Mouse (Mus musculus) cerebellum, adult (tissue): Measurements from ENCODE around the gene Tead3.

Experiments
- ATAC-seq: cut with Nextera tagmentation; 2 replicates; pipeline ENCODE4 v1.9.2; 2017; ENCODE audit warnings: mild to moderate bottlenecking, moderate library complexity, mixed read lengths; ENCODE audit not compliant: insufficient number of reproducible peaks, low FRiP score, low TSS enrichment

The Tead3 gene

DNA sequence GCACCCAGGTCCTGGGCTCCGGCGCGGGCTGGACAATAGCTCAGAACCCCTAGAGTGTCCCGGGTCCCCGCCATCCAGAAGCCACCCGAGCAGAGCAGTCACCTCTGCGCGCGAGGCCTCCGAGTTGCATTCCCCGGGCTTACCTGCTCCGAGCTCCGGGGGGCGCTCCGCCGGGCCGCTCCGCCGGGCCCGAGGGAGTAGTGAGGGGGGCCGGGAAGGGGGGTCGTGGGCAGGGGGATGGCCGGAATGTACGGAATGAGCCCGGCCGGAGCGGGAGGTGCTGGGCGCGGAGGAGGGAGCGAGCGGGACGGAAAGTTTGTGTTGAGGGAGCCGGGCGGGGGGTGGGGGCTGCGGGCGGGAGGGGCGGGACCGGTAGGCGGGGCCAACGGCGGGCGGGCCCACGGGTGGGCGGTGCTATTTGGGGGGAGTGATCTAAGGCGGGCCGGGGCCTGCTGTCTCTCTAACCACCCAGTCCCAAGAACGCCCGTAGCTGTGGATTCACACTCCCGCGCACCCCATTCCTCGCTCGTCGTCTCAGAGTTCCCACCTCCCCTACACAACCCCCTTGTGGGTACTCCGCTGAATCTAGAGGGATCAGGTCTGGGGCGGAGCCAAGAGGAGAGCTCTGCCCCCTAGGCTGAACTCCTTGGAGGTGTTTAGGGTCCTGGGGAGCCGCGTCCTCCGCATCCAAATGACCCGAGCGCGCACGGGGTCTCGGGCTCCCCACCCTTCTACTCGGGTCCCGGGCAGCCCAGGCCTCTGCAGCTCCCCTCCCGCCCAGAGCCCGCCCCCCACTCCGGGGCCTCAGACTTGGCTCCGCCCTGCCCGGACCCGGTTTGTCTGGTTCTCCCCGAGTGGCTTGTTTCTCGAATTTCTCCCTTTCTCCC, at the start of gene Tead3:
Gene Tead3, minus strand, starts transcription at position 352 of the 887 bp plus-strand sequence.
- ATAC-seq, result no peak

DNA sequence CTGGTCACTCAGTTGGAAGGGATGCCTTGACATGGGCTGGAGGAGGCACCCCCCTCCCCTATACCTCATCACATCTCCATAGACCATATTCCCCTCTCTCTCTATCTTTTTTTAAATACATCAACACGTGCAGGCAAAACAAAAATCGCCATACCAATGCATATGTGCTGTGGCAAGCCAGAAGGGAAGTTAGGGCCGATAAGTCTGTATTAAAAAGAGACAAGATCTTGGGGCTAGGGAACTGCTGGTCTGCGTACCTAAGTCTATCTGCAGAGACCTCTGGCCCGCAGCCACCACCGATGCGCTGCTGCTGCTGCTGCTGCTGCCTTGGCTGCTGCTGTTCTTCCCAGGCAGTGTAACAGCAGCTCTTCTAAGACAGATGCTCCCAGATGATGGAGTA, 44.4 kb upstream of the Tead3 start:
- ATAC-seq, result no peak

DNA sequence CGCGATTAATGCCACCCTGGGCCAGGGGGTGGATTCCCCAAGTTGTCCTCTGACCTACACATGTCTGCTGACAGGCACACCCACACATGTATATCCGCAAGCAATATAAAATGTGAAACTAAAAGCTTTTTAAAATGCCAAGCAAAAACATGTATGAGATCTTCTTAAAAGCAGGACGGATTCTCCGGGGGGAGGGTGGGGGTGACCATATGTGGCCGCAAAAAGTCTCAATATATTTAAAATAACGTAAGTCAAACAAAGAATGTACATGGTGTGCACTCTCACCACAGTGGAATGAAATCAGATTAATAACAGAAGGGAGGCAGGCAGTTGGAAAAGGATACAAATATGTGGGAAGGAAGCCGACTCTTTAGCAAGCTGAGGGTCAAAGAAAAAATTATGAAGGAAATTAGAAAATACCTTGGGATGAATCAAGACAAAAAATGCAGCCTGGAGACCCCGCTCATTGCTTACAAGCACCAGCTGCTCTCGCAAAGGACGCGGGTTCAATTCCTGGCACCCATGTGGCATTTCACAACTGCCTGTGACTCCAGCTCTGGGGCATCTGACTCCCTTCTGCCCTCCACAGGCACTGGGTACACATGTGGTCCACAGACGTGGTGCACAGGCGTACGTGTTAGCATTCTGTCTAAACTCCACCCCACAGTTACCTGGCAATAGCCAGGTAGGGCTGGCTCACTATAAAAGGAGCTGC, 43.6 kb upstream of the Tead3 start:
- ATAC-seq, result no peak

DNA sequence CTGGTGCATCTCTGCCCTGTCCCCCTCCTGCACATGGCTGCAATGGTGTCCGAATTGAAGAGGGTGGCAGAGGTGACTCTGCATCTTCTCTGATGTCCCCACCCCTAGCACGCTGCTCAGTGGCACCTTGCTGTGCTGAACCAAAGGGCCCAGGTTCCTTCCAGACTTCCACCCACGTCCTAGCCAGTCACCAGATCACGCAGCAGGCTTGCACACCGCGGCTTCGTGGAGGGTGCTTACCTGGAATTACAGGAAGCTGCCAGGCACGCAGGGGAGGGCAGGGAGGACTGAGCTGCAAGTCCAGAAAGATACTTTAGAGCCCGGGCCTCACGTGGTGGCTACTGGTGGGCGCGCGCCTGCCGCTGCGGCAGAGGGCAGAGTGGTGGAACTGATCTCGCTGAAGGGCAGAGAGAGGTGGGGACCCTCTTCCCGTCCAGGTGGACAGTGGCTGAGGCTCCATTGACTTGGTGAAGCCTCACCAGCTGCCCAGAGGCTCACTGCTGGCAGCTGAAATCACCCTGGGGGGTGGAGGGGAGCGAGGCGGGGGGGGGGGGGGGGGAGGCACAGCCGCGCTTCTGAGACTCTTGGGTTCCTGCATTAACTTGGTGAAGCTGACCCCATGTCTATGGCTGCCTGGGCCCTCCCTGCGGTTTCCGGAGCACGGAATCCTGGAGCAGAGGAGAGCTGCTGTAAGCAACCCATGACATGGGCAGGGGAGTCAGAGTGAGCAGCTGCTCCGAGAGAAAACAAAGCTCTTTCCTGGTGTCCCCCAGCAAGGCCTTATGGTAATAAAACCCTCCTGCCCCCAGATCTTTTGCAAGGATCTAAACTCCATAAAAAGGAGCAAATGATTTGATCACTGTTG, 41.2 kb upstream of the Tead3 start:
- ATAC-seq, result no peak

DNA sequence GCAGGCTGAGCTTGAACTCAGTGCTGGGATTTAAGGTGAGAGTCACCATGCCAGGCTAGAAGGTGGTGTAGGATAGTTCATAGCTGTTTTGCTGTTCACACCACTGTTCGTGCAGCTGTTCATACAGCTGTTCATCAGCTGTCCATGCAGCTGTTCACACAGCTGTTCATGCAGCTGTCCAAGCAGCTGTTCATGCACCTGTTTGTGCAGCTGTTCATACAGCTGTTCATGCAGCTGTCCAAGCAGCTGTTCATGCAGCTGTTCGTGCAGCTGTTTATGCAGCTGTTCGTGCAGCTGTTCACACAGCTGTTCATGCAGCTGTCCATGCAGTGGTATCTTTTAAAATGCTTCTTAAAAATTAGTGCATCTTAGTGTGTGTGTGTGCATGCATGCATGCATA, 37.9 kb upstream of the Tead3 start:
- no peak for ATAC-seq

DNA sequence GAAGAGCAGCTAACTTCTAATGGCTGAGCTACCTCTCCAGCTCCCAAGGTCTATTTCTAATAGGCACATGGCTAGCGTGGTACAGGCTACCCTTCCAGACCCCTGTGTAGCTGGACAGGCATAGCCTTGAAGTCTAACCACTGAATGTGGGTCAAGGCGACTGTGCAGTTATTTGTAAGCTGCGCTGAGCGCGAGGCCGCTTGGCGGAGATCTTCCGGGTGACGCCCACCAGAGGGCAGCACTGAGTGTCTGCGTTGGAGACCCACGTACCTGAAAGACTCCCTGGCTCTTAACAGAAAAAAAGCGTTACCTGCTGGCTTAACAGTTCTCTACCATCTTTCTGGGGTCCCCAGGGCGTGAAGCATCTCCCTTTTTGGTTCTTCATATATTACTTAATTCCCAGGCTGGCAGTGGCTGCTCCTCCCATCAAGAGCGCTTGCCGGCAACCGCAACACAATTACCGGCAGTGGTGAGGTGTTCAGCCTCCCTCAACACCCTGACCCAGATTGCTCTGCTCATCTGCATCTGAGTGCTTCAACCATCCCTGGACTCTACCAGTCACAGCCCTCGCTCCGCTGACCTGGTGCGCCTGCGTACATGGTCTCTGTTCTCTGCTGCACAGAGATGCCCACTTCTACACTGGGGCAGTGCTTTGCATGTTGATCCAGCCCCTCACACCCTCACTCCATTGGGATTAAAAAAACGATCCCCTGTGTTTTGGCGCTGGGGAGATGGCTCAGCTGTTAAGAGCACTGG, 35.7 kb upstream of the Tead3 start:
- no peak for ATAC-seq

DNA sequence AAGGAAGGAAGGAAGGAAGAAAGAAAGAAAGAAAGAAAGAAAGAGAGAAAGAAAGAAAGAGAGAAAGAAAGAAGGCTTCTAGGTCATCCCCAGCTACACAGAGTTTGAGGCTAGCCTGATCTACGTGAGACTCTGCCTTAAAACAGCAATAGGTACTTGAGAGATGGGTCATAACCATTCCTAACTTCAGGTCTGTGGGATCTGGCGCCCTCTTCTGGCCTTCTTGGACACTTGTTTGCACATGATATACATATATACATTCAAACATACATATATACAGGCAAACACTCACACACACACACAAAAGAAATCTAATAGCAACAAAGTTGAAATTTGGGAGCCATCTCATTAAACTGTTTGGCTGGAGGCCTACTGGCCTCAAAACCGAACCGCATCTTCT, 33.7 kb upstream of the Tead3 start:
- ATAC-seq, result no peak

DNA sequence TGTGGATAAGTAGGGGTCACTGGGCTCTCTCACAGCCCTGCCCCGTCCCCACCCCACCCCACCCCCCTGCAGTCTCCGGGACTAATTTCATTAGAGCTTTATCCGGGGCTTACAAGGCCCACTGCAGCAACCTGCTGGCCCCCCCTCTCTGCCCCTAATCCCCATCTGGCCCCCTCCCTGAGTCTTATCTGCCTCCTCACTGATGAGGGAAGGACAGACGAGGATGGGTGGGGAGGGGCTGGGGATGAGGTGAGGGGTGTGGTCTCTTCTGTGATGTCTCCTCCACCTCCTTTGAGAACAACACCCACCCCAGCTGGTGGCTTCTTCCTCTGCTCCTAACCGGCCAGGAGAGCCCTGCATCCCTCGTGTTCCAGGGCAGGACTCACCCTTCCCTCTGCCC, 29.6 kb upstream of the Tead3 start:
- no peak for ATAC-seq

DNA sequence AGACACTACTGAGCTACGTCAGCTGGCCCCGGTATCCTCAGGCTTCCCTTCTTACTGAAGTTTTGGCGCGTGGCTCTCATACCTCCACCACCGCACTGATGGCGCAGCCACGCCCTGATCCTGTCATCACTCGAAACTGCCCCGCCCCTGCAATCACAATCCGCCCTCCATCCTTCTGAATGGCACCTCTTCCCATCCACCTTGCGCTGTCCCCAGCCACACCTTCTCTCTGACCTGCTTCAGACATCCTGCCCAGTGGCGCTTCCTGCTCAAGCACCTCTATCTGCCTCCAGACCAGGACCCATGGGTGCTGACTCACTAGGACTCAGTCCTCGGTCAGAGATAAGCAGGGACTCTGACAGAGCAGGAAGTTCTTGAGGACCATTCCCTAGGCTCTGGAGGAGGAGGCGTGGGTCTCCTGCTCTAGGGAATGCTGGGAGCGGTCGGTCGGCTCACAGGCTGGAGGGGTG, 25.0 kb upstream of the Tead3 start:
- ATAC-seq, result no peak

DNA sequence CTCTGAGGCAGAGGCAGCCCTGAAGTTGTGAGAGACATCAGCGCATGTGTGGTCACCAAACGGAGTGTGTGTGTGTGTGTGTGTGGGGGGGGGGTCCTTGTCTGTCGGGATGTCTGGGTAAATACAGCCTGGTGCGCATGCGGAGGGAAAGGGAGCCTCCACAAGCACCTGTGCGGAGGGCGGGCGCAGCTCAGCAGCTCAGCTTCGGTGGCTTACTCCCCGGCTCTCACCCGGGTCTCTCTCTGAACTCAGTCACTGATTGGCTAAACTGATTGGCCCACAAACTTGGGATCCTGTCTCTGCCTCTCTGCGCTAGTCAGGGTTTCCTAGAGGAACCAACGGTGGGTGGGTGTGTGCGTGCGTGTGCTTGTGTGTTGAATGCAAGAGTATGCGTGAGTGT, 23.9 kb upstream of the Tead3 start:
- no peak for ATAC-seq

DNA sequence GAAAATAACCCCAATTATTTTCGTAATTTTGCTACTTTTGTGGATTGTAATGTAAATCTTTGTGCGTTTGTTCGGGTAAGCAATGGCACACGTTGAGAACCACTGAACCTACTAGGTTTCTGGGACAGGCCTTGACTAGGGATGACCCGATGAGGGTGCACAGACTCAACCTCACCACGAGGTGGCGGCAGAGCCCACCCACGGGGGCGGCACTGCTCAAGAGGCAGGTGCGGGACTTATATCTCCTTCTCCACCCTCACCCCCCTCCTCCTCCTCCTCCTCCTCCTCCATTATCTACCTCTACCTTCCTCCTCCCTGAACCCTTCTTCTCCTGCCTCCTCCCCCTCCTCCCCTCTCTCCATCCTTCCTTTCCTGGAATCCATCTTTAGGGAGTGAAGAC, 23.2 kb upstream of the Tead3 start:
- ATAC-seq, result no peak

DNA sequence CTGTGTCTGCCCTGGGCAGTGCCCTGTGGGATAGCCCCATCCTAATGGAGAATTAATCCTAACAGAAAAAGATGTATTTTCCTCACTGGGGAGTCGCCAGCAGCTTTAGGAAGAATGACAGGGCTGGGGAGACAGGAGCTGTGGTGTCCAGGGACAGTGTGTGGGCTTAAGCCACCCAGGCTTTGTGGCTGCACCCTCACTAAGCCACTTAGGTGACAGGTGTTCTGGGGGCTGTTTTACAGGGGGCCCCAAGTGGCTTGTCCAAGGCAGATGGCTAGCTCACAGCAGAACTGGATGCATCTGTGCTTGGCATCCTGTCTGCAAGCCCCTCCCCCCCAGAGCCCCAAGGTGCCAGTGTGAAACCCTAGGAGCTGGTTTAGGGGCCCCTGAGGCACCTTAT, 21.3 kb upstream of the Tead3 start:
- no peak for ATAC-seq

DNA sequence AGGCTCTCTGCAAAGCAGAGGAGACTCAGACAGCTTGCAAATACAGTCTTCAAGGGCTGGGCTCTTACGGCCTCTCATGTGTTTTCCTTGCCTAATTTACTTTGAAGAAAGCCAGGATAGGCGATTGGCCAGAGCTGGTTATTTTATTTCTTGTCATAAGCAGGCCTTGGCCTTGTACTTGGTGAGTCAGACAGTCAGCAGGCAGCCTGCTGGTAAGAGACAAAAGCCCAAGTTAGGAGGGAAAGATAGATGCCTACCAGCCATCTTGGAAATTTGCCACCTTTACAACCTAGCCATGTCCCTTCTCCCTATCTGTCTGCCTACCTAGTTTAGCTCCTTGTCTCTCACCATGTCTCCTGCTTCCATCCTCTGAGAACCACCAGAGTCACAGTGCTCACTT, 20.7 kb upstream of the Tead3 start:
- ATAC-seq, result no peak

DNA sequence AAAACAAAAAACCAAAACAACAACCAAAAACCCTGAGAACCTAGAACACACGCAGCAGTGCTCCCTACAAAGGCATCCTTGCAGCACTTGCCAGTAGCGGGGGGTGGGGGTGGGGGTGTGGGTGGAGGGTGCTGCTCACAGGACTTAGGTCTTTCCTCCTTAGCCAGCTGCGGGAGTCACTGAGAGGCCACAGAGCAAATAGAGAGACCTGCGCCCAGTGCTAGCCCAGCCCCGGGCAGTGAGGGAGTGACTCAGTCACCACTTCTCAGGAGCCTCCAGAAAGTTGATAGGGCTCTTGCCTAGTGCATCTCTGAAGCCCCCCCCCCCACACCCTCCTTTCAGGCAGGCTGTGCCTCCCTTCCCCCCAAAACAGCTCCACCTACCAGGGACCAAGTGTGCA, 18.4 kb upstream of the Tead3 start:
- ATAC-seq, result no peak

DNA sequence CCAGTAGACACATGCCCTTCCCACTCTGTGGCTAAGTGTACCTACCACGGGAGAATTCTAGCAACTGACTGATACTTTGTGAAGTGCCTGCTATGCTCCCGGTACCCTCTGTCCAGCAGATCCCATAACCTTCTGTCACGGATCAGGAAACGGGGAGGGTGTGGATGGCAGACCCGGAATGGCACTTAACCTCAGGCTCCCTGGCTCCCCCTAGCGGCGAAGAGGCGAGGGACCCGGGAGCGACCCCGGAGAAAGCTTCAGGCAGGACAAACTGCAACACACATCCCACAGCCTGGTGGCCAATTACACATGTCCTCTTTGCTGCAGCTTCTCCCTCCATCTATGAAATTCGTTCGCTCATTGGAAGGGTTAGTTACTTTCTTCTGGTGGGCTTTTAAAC, 17.8 kb upstream of the Tead3 start:
- no peak; the same call in 1 of the 2 replicates for ATAC-seq

DNA sequence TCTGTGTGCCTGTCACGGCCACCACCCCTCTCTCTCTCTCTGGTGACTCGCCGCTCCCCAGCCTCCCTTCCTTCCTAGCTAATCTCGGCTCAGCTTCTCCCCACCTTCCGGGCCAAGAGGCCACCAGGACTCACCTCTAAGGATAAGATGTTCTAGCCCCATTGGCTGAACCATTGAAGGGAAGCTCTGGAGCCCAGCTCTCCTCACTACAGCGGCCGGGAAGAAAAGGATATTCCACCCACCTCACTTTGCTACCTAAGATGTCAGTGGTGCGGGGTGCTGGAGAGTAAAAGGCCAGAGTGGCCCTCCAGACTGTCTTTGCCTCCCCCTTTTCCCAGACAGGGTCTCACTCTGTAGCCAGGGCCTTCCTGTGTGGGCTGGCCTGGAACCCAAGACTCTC, 14.5 kb upstream of the Tead3 start, which contains the start of gene Tulp1:
Gene Tulp1, minus strand, starts transcription at position 101 of the 400 bp plus-strand sequence.
- ATAC-seq, result no peak

DNA sequence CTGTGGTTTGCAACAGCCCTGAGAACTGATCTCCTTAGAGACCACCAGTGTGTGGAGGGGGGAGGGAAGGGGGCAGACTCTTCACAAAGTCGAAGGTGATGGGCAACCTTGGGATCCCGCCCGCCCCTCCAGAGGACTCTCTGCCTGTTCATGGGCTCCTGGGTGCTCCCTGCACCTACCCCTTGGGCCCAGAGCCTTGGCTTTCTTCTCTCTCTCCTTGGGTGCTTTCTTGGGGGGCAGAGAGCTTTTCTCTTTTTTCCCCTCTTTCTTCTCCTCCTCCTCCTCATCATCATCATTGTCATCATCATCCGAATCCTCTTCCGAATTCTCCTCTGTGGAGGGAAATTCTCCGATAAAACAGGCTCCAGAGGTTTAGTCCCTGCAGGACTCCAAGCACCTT, 12.9 kb upstream of the Tead3 start:
- no peak for ATAC-seq

DNA sequence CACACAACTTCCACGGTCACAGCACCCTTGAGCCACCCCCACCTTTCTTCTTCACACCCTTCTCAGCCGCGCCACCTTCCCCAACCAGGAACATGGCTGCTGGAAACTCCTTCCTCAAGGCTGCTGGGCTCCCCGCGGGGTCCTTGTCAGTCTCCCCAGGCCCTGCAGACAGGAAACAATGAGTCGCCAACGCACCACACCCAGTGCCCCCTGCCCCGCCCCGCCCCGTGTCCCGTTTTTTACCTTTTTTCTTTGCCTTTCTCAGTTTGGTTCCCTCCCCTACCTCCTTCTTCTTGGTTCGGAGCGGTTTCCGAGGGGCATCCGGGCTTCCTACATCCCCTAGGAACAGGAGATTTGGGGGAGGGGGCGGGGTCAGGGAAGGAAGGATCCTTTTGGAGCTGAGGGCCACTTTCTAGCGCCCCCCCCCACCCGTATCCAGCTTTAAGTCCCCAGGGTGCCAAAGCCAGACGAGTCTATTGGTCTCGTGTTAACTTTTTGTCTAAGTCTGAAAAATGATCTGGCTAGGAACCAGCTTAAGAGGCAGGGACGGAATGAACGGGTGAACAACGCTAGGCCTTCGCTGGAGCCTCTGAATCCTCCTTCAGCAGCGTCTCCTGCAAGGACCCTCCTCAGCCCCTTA, 12.2 kb upstream of the Tead3 start:
- no peak for ATAC-seq

DNA sequence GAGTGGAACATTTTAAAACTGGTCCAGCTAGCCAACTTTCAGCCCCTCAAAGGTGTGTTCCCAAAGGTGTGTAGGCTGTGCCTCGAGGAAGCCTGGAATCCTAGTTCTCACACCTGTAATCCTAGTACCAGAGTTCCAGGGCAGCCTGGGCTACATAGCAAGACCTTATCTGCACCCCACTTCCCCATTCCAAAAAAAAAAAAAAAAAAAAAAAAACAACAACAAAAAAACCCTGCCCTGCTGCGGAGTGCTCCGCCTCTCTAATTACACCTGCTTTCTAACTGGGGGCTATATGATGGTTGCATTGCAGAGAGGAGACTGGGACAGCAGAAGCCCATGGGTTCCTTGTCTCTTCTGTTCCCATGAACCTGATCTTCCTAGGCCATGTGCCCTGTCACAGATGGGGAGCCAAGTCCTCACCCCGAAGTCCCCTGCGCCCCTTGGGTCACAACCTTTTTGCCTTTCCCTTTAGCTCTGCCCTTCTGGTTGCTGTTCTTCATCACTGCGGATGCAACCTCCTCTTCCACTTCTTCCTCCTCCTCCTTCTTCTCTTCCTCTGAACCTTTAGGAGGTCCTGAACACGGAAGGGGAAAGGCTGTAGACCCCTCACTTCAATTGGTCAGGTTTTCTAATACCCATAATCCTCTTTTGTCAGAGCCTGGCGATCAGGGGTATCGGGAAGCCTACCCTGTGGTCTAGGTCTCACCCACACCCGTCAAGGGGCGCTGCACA, 11.5 kb upstream of the Tead3 start:
- no peak for ATAC-seq
